Mouse (Mus musculus) lung, embryonic 14.5 days (tissue): Measurements from ENCODE around the gene Plod3. TPM values are rescaled to one million over a fixed set of nuclear protein-coding genes. Genes with fewer than 3 reads are reported as not detected.

Experiments used
- ATAC-seq: fragments of 200-750 bp; cut with Nextera tagmentation; 2 replicates; pipeline ENCODE4 v1.8.0; 2017; ENCODE audit warnings: mild to moderate bottlenecking, moderate TSS enrichment, moderate library complexity; ENCODE audit not compliant: insufficient read depth
- DNase-seq: peaks from one replicate; pipeline ENCODE4 v3.0.0-alpha.2; 2015
- H3K27ac ChIP-seq: fragments of 300-500 bp; sonication (generic); 2 replicates; pipeline ENCODE4 v1.5.1; 2014; ENCODE audit warnings: low read depth, mild to moderate bottlenecking, moderate library complexity
- H3K27me3 ChIP-seq: fragments of 300-500 bp; sonication (generic); 2 replicates; pipeline ENCODE4 v1.6.1; 2014; ENCODE audit warnings: low read length, control low read depth; ENCODE audit not compliant: insufficient read depth
- H3K36me3 ChIP-seq: fragments of 300-500 bp; sonication (generic); 2 replicates; pipeline ENCODE4 v1.6.1; 2014; ENCODE audit warnings: control low read depth; ENCODE audit not compliant: insufficient read depth
- H3K4me1 ChIP-seq: fragments of 300-500 bp; sonication (generic); 2 replicates; pipeline ENCODE4 v1.6.1; 2014; ENCODE audit warnings: antibody characterized with exemption, control low read depth; ENCODE audit not compliant: insufficient read depth
- H3K4me2 ChIP-seq: fragments of 300-500 bp; sonication (generic); 2 replicates; pipeline ENCODE4 v1.6.1; 2014; ENCODE audit warnings: mild to moderate bottlenecking
- H3K4me3 ChIP-seq: fragments of 300-500 bp; sonication (generic); 2 replicates; pipeline ENCODE4 v1.5.1; 2014; ENCODE audit warnings: low read depth, low read length
- H3K9ac ChIP-seq: fragments of 300-500 bp; sonication (generic); 2 replicates; pipeline ENCODE4 v1.6.1; 2014
- H3K9me3 ChIP-seq: fragments of 300-500 bp; sonication (generic); 2 replicates; pipeline ENCODE4 v1.6.1; 2016; ENCODE audit warnings: low read depth, low read length, control low read depth
- CTCF ChIP-seq: IDR thresholded peaks from 2 replicates; pipeline ENCODE4 v1.5.1; 2016; ENCODE audit warnings: antibody characterized with exemption, low read depth
- WGBS: fragments of 180-500 bp; shearing (Covaris S2); extraction: QIAGEN DNeasy Blood & Tissue Kit; methylation state at CpG from one replicate; pipeline ENCODE4 v1.1.7; 2014; 5-methylcytosine and 5-hydroxymethylcytosine counted together
- polyA plus RNA-seq: library from polyadenylated mRNA; unstranded; fragments of >200 nt; fragmentation: Nextera tagmentation; extraction: Ambion mirVana; gene quantifications from 2 replicates; pipeline ENCODE4 v1.2.1, GENCODE M21; 2014

Gene Plod3
- polyA plus RNA-seq, 1 experiment from 2014 or later, result 43.7 TPM

GRCm38 (mm10) chr5:137012401-137012950 lies 25.7 kb downstream of the Plod3 start:
- Histone ChIP-seq H3K4me1 (no peaks in the 10 kb centered on the region), H3K36me3 (no peaks in the 10 kb centered on the region), H3K9ac (no peak overlapping the region), H3K4me3 (no peak overlapping the region), H3K27ac (no peak overlapping the region), H3K4me2 (no peak overlapping the region), H3K9me3 (no peaks in the 10 kb centered on the region), H3K27me3 (no peaks in the 10 kb centered on the region; the same call in 1 of the 2 replicates)
- 73% methylated on average over 15 of the region's 15 CpGs for WGBS
- DNase-seq (no peak), ATAC-seq (no peak)
- TF ChIP-seq CTCF, result no peak

- H3K27ac ChIP-seq, result no peak overlapping the region
- no peak overlapping the region for H3K4me2 ChIP-seq
- ATAC-seq, result no peak
- no peaks in the 10 kb centered on the region for H3K9me3 ChIP-seq
- no peak for TF ChIP-seq CTCF
- DNase-seq, result no peak
- H3K27me3 ChIP-seq, result no peaks in the 10 kb centered on the region
- no peak overlapping the region for H3K9ac ChIP-seq
- no peaks in the 10 kb centered on the region for H3K4me1 ChIP-seq
- no peak overlapping the region for H3K4me3 ChIP-seq
- no peaks in the 10 kb centered on the region for H3K36me3 ChIP-seq
- WGBS, result 88% methylated on average over 3 of the region's 3 CpGs
These were observed 29.1 kb downstream of the Plod3 start for GRCm38 (mm10) chr5:137015913-137016312.

GRCm38 (mm10) chr5:137024318-137024717 lies 37.5 kb downstream of the Plod3 start:
- WGBS, result 51% methylated on average over 3 of the region's 3 CpGs
- peaks cover 48% of the 10 kb centered on the region for H3K27me3 ChIP-seq

GRCm38 (mm10) chr5:137025132-137025531 lies 38.3 kb downstream of the Plod3 start:
- H3K9ac ChIP-seq, result no peak overlapping the region
- WGBS, result under 1% methylated on average over 23 of the region's 23 CpGs
- H3K36me3 ChIP-seq, result no peaks in the 10 kb centered on the region
- H3K27ac ChIP-seq, result no peak overlapping the region
- TF ChIP-seq CTCF, result peak; percentile 98
- DNase-seq (peak; percentile 83), ATAC-seq (no peak)
- H3K27me3 ChIP-seq, result peaks cover 55% of the 10 kb centered on the region
- peak overlapping the region; percentile 15; the same call in 1 of the 2 replicates for H3K4me2 ChIP-seq
- H3K4me1 ChIP-seq, result no peaks in the 10 kb centered on the region
- no peaks in the 10 kb centered on the region for H3K9me3 ChIP-seq
- no peak overlapping the region for H3K4me3 ChIP-seq

More at GRCm38 (mm10) chr5:137024318-137024717, 37.5 kb downstream of the Plod3 start:
- Histone ChIP-seq H3K27ac (no peak overlapping the region), H3K9me3 (no peaks in the 10 kb centered on the region), H3K4me1 (no peaks in the 10 kb centered on the region), H3K4me3 (no peak overlapping the region), H3K4me2 (no peak overlapping the region), H3K36me3 (no peaks in the 10 kb centered on the region), H3K9ac (no peak overlapping the region)
- no peak for TF ChIP-seq CTCF
- DNase-seq, result no peak
- ATAC-seq, result no peak

GRCm38 (mm10) chr5:137026092-137026491 lies 39.3 kb downstream of the Plod3 start, which contains the start of gene Vgf:
TSS of gene Vgf (plus strand) at chr5:137026392.
- Histone ChIP-seq H3K36me3 (no peaks in the 10 kb centered on the region), H3K9me3 (no peaks in the 10 kb centered on the region), H3K4me3 (no peak within 1 kb of the TSS), H3K27ac (no peak within 1 kb of the TSS), H3K4me1 (peaks cover 5% of the 10 kb centered on the region; the same call in 1 of the 2 replicates), H3K4me2 (peak within 1 kb of the TSS; percentile 15; the same call in 1 of the 2 replicates), H3K27me3 (peaks cover 65% of the 10 kb centered on the region), H3K9ac (no peak within 1 kb of the TSS)
- DNase-seq (no peak), ATAC-seq (no peak)
- TF ChIP-seq CTCF, result no peak
- 16% methylated on average over 4 of the region's 4 CpGs for WGBS

GRCm38 (mm10) chr5:137028561-137029272 lies 41.9 kb downstream of the Plod3 start:
- ATAC-seq (no peak), DNase-seq (no peak)
- TF ChIP-seq CTCF, result no peak
- Histone ChIP-seq H3K4me1 (peaks cover 11% of the 10 kb centered on the region; the same call in 1 of the 2 replicates), H3K9ac (no peak overlapping the region), H3K27me3 (peaks cover 80% of the 10 kb centered on the region), H3K27ac (no peak overlapping the region), H3K9me3 (no peaks in the 10 kb centered on the region), H3K4me2 (no peak overlapping the region), H3K36me3 (no peaks in the 10 kb centered on the region), H3K4me3 (no peak overlapping the region)
- WGBS, result 6% methylated on average over 29 of the region's 29 CpGs

- Histone ChIP-seq H3K36me3 (no peaks in the 10 kb centered on the region), H3K27ac (no peak overlapping the region), H3K4me2 (peak overlapping the region; percentile 62), H3K9ac (no peak overlapping the region), H3K4me1 (peaks cover 11% of the 10 kb centered on the region; the same call in 1 of the 2 replicates), H3K27me3 (peaks cover 77% of the 10 kb centered on the region), H3K4me3 (peak overlapping the region; percentile 27; the same call in 1 of the 2 replicates), H3K9me3 (no peaks in the 10 kb centered on the region)
- ATAC-seq (no peak), DNase-seq (no peak)
- TF ChIP-seq CTCF, result no peak
- WGBS, result 1% methylated on average over 8 of the region's 8 CpGs
These were observed 42.4 kb downstream of the Plod3 start for GRCm38 (mm10) chr5:137029273-137029585.
